Mouse (Mus musculus): ENCODE results near the gene Crybg1. TPM values are rescaled to one million over a fixed set of nuclear protein-coding genes. Genes with fewer than 3 reads are reported as not detected.

Crybg1 gene
- polyA plus RNA-seq, 1 experiment from 2014 or later, result 0.16 TPM

- Histone ChIP-seq H3K4me2 (ENCODE audit: low read length) (peak overlapping the region; percentile 67), H3K36me3 (ENCODE audit: control insufficient read depth, insufficient read depth, low read length) (no peaks in the 10 kb centered on the region), H3K27ac (ENCODE audit: low read depth, low read length) (no peak overlapping the region), H3K9ac (ENCODE audit: low read depth, low read length) (peak overlapping the region; percentile 47; the same call in 1 of the 2 replicates), H3K4me3 (ENCODE audit: low read length) (peak overlapping the region; percentile 40), H3K27me3 (replicated peaks; ENCODE audit: control insufficient read depth, insufficient read depth, low read length) (peaks cover 37% of the 10 kb centered on the region), H3K4me1 (ENCODE audit: control insufficient read depth, insufficient read depth, low read depth, low read length) (peaks cover 17% of the 10 kb centered on the region), H3K9me3 (ENCODE audit: control insufficient read depth, low read length) (no peaks in the 10 kb centered on the region)
- 2% methylated on average over 40 of the region's 40 CpGs for WGBS
- ATAC-seq, result peak; percentile 46
These were observed 142.7 kb downstream of the Crybg1 start for GRCm38 (mm10) chr10:44005677-44006641.

- H3K4me1 ChIP-seq (ENCODE audit: control insufficient read depth, insufficient read depth, low read depth, low read length), result peaks cover 17% of the 10 kb centered on the region
- H3K4me2 ChIP-seq (ENCODE audit: low read length), result peak overlapping the region; percentile 64
- peak overlapping the region; percentile 51 for H3K4me3 ChIP-seq (ENCODE audit: low read length)
- ATAC-seq, result no peak
- no peaks in the 10 kb centered on the region for H3K9me3 ChIP-seq (ENCODE audit: control insufficient read depth, low read length)
- under 1% methylated on average over 33 of the region's 33 CpGs for WGBS
- H3K27ac ChIP-seq (ENCODE audit: low read depth, low read length), result no peak overlapping the region
- H3K9ac ChIP-seq (ENCODE audit: low read depth, low read length), result no peak overlapping the region
- peaks cover 37% of the 10 kb centered on the region for H3K27me3 ChIP-seq (replicated peaks; ENCODE audit: control insufficient read depth, insufficient read depth, low read length)
- H3K36me3 ChIP-seq (ENCODE audit: control insufficient read depth, insufficient read depth, low read length), result no peaks in the 10 kb centered on the region
These were observed 144.4 kb downstream of the Crybg1 start for GRCm38 (mm10) chr10:44004221-44004751.

- no peaks in the 10 kb centered on the region for H3K36me3 ChIP-seq (ENCODE audit: control insufficient read depth, insufficient read depth, low read length)
- H3K27ac ChIP-seq (ENCODE audit: low read depth, low read length), result no peak overlapping the region
- ATAC-seq, result 0 out of 2 replicates have a peak, but pooled peaks have one; percentile 28
- no peaks in the 10 kb centered on the region for H3K9me3 ChIP-seq (ENCODE audit: control insufficient read depth, low read length)
- H3K9ac ChIP-seq (ENCODE audit: low read depth, low read length), result peak overlapping the region; percentile 59
- H3K4me2 ChIP-seq (ENCODE audit: low read length), result peak overlapping the region; percentile 64
- H3K27me3 ChIP-seq (replicated peaks; ENCODE audit: control insufficient read depth, insufficient read depth, low read length), result peaks cover 37% of the 10 kb centered on the region
- peaks cover 17% of the 10 kb centered on the region for H3K4me1 ChIP-seq (ENCODE audit: control insufficient read depth, insufficient read depth, low read depth, low read length)
- 1% methylated on average over 68 of the region's 68 CpGs for WGBS
- peak overlapping the region; percentile 51 for H3K4me3 ChIP-seq (ENCODE audit: low read length)
These were observed 145.0 kb downstream of the Crybg1 start for GRCm38 (mm10) chr10:44003551-44004151.

- Histone ChIP-seq H3K9ac (ENCODE audit: low read depth, low read length) (peak overlapping the region; percentile 59; the same call in 1 of the 2 replicates), H3K4me1 (ENCODE audit: control insufficient read depth, insufficient read depth, low read depth, low read length) (peaks cover 17% of the 10 kb centered on the region), H3K4me3 (ENCODE audit: low read length) (peak overlapping the region; percentile 51), H3K9me3 (ENCODE audit: control insufficient read depth, low read length) (no peaks in the 10 kb centered on the region), H3K36me3 (ENCODE audit: control insufficient read depth, insufficient read depth, low read length) (no peaks in the 10 kb centered on the region), H3K4me2 (ENCODE audit: low read length) (peak overlapping the region; percentile 64), H3K27me3 (replicated peaks; ENCODE audit: control insufficient read depth, insufficient read depth, low read length) (peaks cover 37% of the 10 kb centered on the region), H3K27ac (ENCODE audit: low read depth, low read length) (no peak overlapping the region)
- ATAC-seq, result no peak
- WGBS, result 1% methylated on average over 11 of the region's 11 CpGs
These were observed 145.6 kb downstream of the Crybg1 start for GRCm38 (mm10) chr10:44002995-44003524.

GRCm38 (mm10) chr10:44002004-44002940 lies 146.4 kb downstream of the Crybg1 start:
- no peak for ATAC-seq
- H3K4me1 ChIP-seq (ENCODE audit: control insufficient read depth, insufficient read depth, low read depth, low read length), result peaks cover 17% of the 10 kb centered on the region
- WGBS, result 16% methylated on average over 14 of the region's 14 CpGs
- no peak overlapping the region for H3K9ac ChIP-seq (ENCODE audit: low read depth, low read length)
- H3K9me3 ChIP-seq (ENCODE audit: control insufficient read depth, low read length), result no peaks in the 10 kb centered on the region
- peaks cover 37% of the 10 kb centered on the region for H3K27me3 ChIP-seq (replicated peaks; ENCODE audit: control insufficient read depth, insufficient read depth, low read length)
- H3K4me3 ChIP-seq (ENCODE audit: low read length), result no peak overlapping the region
- H3K36me3 ChIP-seq (ENCODE audit: control insufficient read depth, insufficient read depth, low read length), result no peaks in the 10 kb centered on the region
- H3K27ac ChIP-seq (ENCODE audit: low read depth, low read length), result no peak overlapping the region
- no peak overlapping the region for H3K4me2 ChIP-seq (ENCODE audit: low read length)

- WGBS, result 53% methylated on average over 2 of the region's 2 CpGs
- no peak overlapping the region for H3K4me2 ChIP-seq (ENCODE audit: low read length)
- H3K4me3 ChIP-seq (ENCODE audit: low read length), result no peak overlapping the region
- peaks cover 11% of the 10 kb centered on the region for H3K4me1 ChIP-seq (ENCODE audit: control insufficient read depth, insufficient read depth, low read depth, low read length)
- no peak overlapping the region for H3K9ac ChIP-seq (ENCODE audit: low read depth, low read length)
- no peak overlapping the region for H3K27ac ChIP-seq (ENCODE audit: low read depth, low read length)
- H3K36me3 ChIP-seq (ENCODE audit: control insufficient read depth, insufficient read depth, low read length), result no peaks in the 10 kb centered on the region
- no peaks in the 10 kb centered on the region for H3K9me3 ChIP-seq (ENCODE audit: control insufficient read depth, low read length)
- H3K27me3 ChIP-seq (replicated peaks; ENCODE audit: control insufficient read depth, insufficient read depth, low read length), result peaks cover 33% of the 10 kb centered on the region
- ATAC-seq, result no peak
These were observed 148.3 kb downstream of the Crybg1 start for GRCm38 (mm10) chr10:44000156-44000865.

- no peak for ATAC-seq
- no peaks in the 10 kb centered on the region for H3K9me3 ChIP-seq (ENCODE audit: control insufficient read depth, low read length)
- H3K27me3 ChIP-seq (replicated peaks; ENCODE audit: control insufficient read depth, insufficient read depth, low read length), result peaks cover 23% of the 10 kb centered on the region
- no peak overlapping the region for H3K4me3 ChIP-seq (ENCODE audit: low read length)
- H3K9ac ChIP-seq (ENCODE audit: low read depth, low read length), result no peak overlapping the region; the same call in 1 of the 2 replicates
- no peaks in the 10 kb centered on the region for H3K36me3 ChIP-seq (ENCODE audit: control insufficient read depth, insufficient read depth, low read length)
- 84% methylated on average over 8 of the region's 8 CpGs for WGBS
- H3K27ac ChIP-seq (ENCODE audit: low read depth, low read length), result no peak overlapping the region
- no peak overlapping the region for H3K4me2 ChIP-seq (ENCODE audit: low read length)
- peaks cover 4% of the 10 kb centered on the region for H3K4me1 ChIP-seq (ENCODE audit: control insufficient read depth, insufficient read depth, low read depth, low read length)
These were observed 150.1 kb downstream of the Crybg1 start for GRCm38 (mm10) chr10:43998503-43999082.

All from hindbrain, embryonic 16.5 days (tissue).